21 mouse cellular contexts compared by ENCODE assay signal in genomic region chr7:113272338-113272997, GRCm38 (mm10).
A peak's percentile ranks its signal among the peaks of the same experiment; 100 is the strongest.
DNase-seq lines count a peak whose midpoint lies in the region; ATAC-seq and TF ChIP-seq lines count a peak whose summit lies in the region.
"Had no signal": no experiment of that assay in that cellular context is flagged by ENCODE, and none has a peak within 500 bp of the region (broad histone marks: within the 10 kb centered on the region; RNA-seq: fewer than 3 reads in every experiment).

No protein-coding gene starts in this region.

- no peaks in the 10 kb centered on the region for H3K36me3 ChIP-seq in lung, embryonic 16.5 days (ENCODE audit: control insufficient read depth, insufficient read depth, low read length)
- no peaks in the 10 kb centered on the region for H3K36me3 ChIP-seq in stomach, embryonic 15.5 days
- H3K36me3 ChIP-seq: forebrain, embryonic 10.5 days; forebrain, embryonic 15.5 days; hindbrain, embryonic 15.5 days; kidney, embryonic 15.5 days; limb, embryonic 13.5 days had no signal

- no peaks in the 10 kb centered on the region for H3K27me3 ChIP-seq in lung, embryonic 16.5 days (ENCODE audit: control insufficient read depth, insufficient read depth, low read depth, low read length)
- H3K27me3 ChIP-seq in stomach, embryonic 15.5 days (replicated peaks): no peaks in the 10 kb centered on the region
- H3K27me3 ChIP-seq: forebrain, embryonic 15.5 days; hindbrain, embryonic 15.5 days; kidney, embryonic 15.5 days; limb, embryonic 13.5 days had no signal

- no peak overlapping the region for H3K27ac ChIP-seq in lung, embryonic 16.5 days (ENCODE audit: low read length)
- H3K27ac ChIP-seq in stomach, embryonic 15.5 days: no peak overlapping the region
- H3K27ac ChIP-seq: forebrain, embryonic 10.5 days; forebrain, embryonic 15.5 days; hindbrain, embryonic 15.5 days; kidney, embryonic 15.5 days; limb, embryonic 13.5 days; macrophage had no signal

- 71% methylated on average over 5 of the region's 6 CpGs for WGBS in lung, embryonic 16.5 days
- 80% methylated on average over 5 of the region's 6 CpGs for WGBS in lung, adult 2 months
- WGBS in stomach, embryonic 15.5 days: 65% methylated on average over 5 of the region's 6 CpGs

- H3K9me3 ChIP-seq in lung, embryonic 16.5 days (ENCODE audit: control insufficient read depth, low read length): no peaks in the 10 kb centered on the region
- no peaks in the 10 kb centered on the region for H3K9me3 ChIP-seq in stomach, embryonic 15.5 days
- H3K9me3 ChIP-seq: forebrain, embryonic 10.5 days; forebrain, embryonic 15.5 days; hindbrain, embryonic 15.5 days; kidney, embryonic 15.5 days; limb, embryonic 13.5 days had no signal

- H3K4me2 ChIP-seq in lung, embryonic 16.5 days (ENCODE audit: low read depth, low read length): no peak overlapping the region
- H3K4me2 ChIP-seq in stomach, embryonic 15.5 days: no peak overlapping the region
- H3K4me2 ChIP-seq: forebrain, embryonic 15.5 days; heart, embryonic 11.5 days; hindbrain, embryonic 15.5 days; kidney, embryonic 15.5 days; limb, embryonic 13.5 days; liver, embryonic 11.5 days had no signal

- peak; percentile 86 for DNase-seq in heart, adult 11 months
- no peak for DNase-seq in heart, adult 9 months (ENCODE audit: low spot score in 2 of 2)
- DNase-seq in lung, adult 2 months: no peak
- DNase-seq in brain, adult 2 months (ENCODE audit: low read depth, low spot score): peak; percentile 34
- no peak for DNase-seq in urinary bladder, adult 18-20 months (ENCODE audit: low spot score in 2 of 2)
- DNase-seq: adrenal gland, postnatal 36 days; kidney, adult 18-20 months; kidney, postnatal 4 days; thymus, postnatal 4 days had no signal

- TF ChIP-seq CTCF in lung, adult 2 months (IDR thresholded peaks at IDR 0.05; ENCODE audit: insufficient read depth, low read length): no peak

- ATAC-seq in lung, embryonic 16.5 days (ENCODE audit: low read depth): peak; percentile 29; the same call in 1 of the 2 replicates
- ATAC-seq in stomach, embryonic 15.5 days (ENCODE audit: insufficient read depth, low FRiP score, low read depth): 0 out of 2 replicates have a peak, but pooled peaks have one; percentile 24
- ATAC-seq: CD4-positive, CD25-positive, alpha-beta regulatory T cell, adult 4 months; forebrain, embryonic 15.5 days; midbrain, embryonic 16.5 days had no signal

- no peak for TF ChIP-seq POLR2A in lung, adult 2 months (IDR thresholded peaks at IDR 0.05; ENCODE audit: borderline replicate concordance, extremely low read depth, low read depth, low read length)

- H3K4me3 ChIP-seq in lung, embryonic 16.5 days (ENCODE audit: low read length): no peak overlapping the region
- no peak overlapping the region for H3K4me3 ChIP-seq in lung, adult 2 months (replicated peaks; ENCODE audit: extremely low read depth, low read depth, low read length)
- no peak overlapping the region for H3K4me3 ChIP-seq in stomach, embryonic 15.5 days (replicated peaks)
- H3K4me3 ChIP-seq: forebrain, embryonic 10.5 days; forebrain, embryonic 15.5 days; hindbrain, embryonic 15.5 days; kidney, embryonic 15.5 days; limb, embryonic 13.5 days had no signal

- H3K9ac ChIP-seq in lung, embryonic 16.5 days (ENCODE audit: low read length): no peak overlapping the region
- no peak overlapping the region for H3K9ac ChIP-seq in stomach, embryonic 15.5 days
- H3K9ac ChIP-seq: forebrain, embryonic 15.5 days; hindbrain, embryonic 15.5 days; kidney, embryonic 15.5 days; limb, embryonic 13.5 days had no signal

- H3K4me1 ChIP-seq in lung, embryonic 16.5 days (replicated peaks; ENCODE audit: control insufficient read depth, insufficient read depth, low read length): peaks cover 6% of the 10 kb centered on the region
- H3K4me1 ChIP-seq in lung, adult 2 months (ENCODE audit: control insufficient read depth, insufficient read depth, low read length): peaks cover 9% of the 10 kb centered on the region
- H3K4me1 ChIP-seq in stomach, embryonic 15.5 days: 0 out of 2 replicates have a peak, but pooled peaks cover 4% of the 10 kb centered on the region

Comparison
In these comparisons a context has a peak if more than half of its experiments do, and no peak if none do; other contexts are left out.
1. DNase-seq: peak in heart, adult 11 months (single experiment) and brain, adult 2 months (single experiment); none in heart, adult 9 months (0 of 2), lung, adult 2 months (single experiment) and urinary bladder, adult 18-20 months (0 of 2).